Mouse (Mus musculus) heart, postnatal 36 days (tissue): Measurements from ENCODE around the gene Ubtd1. TPM values are rescaled to one million over a fixed set of nuclear protein-coding genes. Genes with fewer than 3 reads are reported as not detected.

Source experiments
- DNase-seq, 2 experiments: peaks; one replicate each; pipeline ENCODE4 v3.0.0; 2021 to 2022
- intact Hi-C: fragments of 180-260 bp; cut with DNase I; formaldehyde crosslinking; loops from one replicate; pipeline ENCODE4 v1.15.1; 2025
- total RNA-seq, 2 experiments: library from RNA; stranded (reverse); gene quantifications; 2 replicates each; pipeline ENCODE4 v1.2.3; 2021

The Ubtd1 gene
- total RNA-seq, 2 experiments from 2014 or later: 19.6 to 21.2 TPM

GRCm38 (mm10) chr19:41991926-41992477, 10.4 kb downstream of the Ubtd1 start:
- DNase-seq: no peak
- intact Hi-C loops: no loop called here

GRCm38 (mm10) chr19:41992971-41993370, 11.4 kb downstream of the Ubtd1 start:
- intact Hi-C loops: no loop called here
- no peak for DNase-seq

- DNase-seq: peak; percentile 75 to 80
- intact Hi-C loops: no loop called here
These were observed 11.9 kb downstream of the Ubtd1 start for GRCm38 (mm10) chr19:41993484-41993883.

GRCm38 (mm10) chr19:41994023-41994422, 12.5 kb downstream of the Ubtd1 start:
- no peak for DNase-seq
- intact Hi-C loops: no loop called here

GRCm38 (mm10) chr19:41995483-41995882, 13.9 kb downstream of the Ubtd1 start:
- intact Hi-C loops: no loop called here
- DNase-seq: no peak

- no peak for DNase-seq
- intact Hi-C loops: no loop called here
These were observed 15.5 kb downstream of the Ubtd1 start for GRCm38 (mm10) chr19:41997090-41997489.

- peak in 1 of 2 experiments; percentile 37 for DNase-seq
- intact Hi-C loops: no loop called here
These were observed 17.4 kb downstream of the Ubtd1 start for GRCm38 (mm10) chr19:41998770-41999548.

GRCm38 (mm10) chr19:41999688-42000283, 18.2 kb downstream of the Ubtd1 start:
- intact Hi-C loops: no loop called here
- peak in 1 of 2 experiments; percentile 28 for DNase-seq

GRCm38 (mm10) chr19:42000446-42000958, 18.9 kb downstream of the Ubtd1 start:
- intact Hi-C loops: no loop called here
- DNase-seq: peak in 1 of 2 experiments; percentile 40

GRCm38 (mm10) chr19:42001253-42001980, 19.9 kb downstream of the Ubtd1 start:
- intact Hi-C loops: no loop called here
- no peak for DNase-seq

- peak in 1 of 2 experiments; percentile 21 for DNase-seq
These were observed 22.7 kb downstream of the Ubtd1 start for GRCm38 (mm10) chr19:42004258-42004657.

GRCm38 (mm10) chr19:42005616-42006015, 24.1 kb downstream of the Ubtd1 start:
- intact Hi-C loops: no loop called here
- DNase-seq: no peak

More at GRCm38 (mm10) chr19:42004258-42004657, 22.7 kb downstream of the Ubtd1 start:
- intact Hi-C loops: no loop called here

- DNase-seq: no peak
- intact Hi-C loops: no loop called here
These were observed 25.0 kb downstream of the Ubtd1 start for GRCm38 (mm10) chr19:42006568-42006967.

GRCm38 (mm10) chr19:42008586-42008985, 27.0 kb downstream of the Ubtd1 start:
- intact Hi-C loops: no loop called here
- DNase-seq: no peak

GRCm38 (mm10) chr19:42009067-42009466, 27.5 kb downstream of the Ubtd1 start:
- intact Hi-C loops: no loop called here

GRCm38 (mm10) chr19:42010436-42010835, 28.9 kb downstream of the Ubtd1 start:
- DNase-seq: no peak
- intact Hi-C loops: no loop called here

More at GRCm38 (mm10) chr19:42009067-42009466, 27.5 kb downstream of the Ubtd1 start:
- no peak for DNase-seq

- intact Hi-C loops: no loop called here
- DNase-seq: no peak
These were observed 29.6 kb downstream of the Ubtd1 start for GRCm38 (mm10) chr19:42011123-42011522.

- intact Hi-C loops: no loop called here
- DNase-seq: no peak
These were observed 32.8 kb downstream of the Ubtd1 start for GRCm38 (mm10) chr19:42014231-42014825.

- intact Hi-C loops: no loop called here
These were observed 33.4 kb downstream of the Ubtd1 start for GRCm38 (mm10) chr19:42015001-42015400.

GRCm38 (mm10) chr19:42016251-42016650, 34.7 kb downstream of the Ubtd1 start:
- no peak for DNase-seq
- intact Hi-C loops: loop anchor here (2.0 kb wide), 1 partner anchor 33 kb away; no protein-coding TSS in a partner anchor

More at GRCm38 (mm10) chr19:42015001-42015400, 33.4 kb downstream of the Ubtd1 start:
- DNase-seq: no peak
